In the genomic region with DNA sequence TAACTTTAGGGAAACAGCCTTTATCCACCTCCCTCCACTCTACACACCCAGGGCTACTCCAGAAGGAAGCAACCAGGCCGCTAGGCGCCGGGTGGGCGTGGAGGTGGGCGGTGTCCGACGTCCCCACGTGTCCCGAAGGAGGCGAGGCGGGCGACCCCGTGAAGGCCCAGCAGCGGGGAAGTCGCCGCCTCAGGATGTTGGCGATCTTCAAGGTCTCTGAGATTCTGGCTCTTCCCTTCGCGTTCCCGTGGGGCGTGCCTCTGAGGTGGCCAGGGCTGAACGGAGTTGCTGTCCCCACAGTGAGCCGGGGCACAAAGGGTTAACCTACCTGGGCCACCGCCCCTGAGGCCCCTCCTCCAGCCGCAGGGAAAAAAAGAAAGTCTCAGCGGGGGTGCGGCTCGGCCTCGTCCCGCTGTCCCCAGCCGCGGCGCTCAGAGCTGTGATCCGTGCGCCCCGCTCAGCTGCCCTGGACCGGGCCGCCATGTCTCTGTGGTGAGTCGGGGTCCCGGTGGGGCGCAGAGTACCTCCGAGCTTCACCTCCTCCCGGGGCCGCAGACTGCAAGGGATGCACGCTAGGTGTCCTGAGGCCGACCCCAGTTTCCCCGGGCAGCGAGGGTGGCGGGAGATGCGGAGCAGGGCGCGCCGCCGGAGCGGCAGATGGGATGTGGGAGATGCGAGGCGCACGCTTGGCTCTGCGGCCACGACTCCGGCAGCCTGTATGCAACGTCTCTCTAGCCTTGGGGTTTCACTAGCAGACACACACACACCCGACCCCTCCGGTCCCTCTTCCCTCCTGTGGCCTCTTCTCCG, we compare ENCODE assay signal across 8 mouse cellular contexts. TPM values are rescaled to one million over a fixed set of nuclear protein-coding genes. Genes with fewer than 3 reads are reported as not detected.
DNase-seq lines count a peak whose midpoint lies in the region; ATAC-seq and TF ChIP-seq lines count a peak whose summit lies in the region.

No protein-coding gene starts in this region.

- intact Hi-C loops in gastrocnemius, adult 2 months (cut with DNase I): no loop called here

- no peaks in the 10 kb centered on the region for H3K36me3 ChIP-seq in kidney, adult 2 months (ENCODE audit: control insufficient read depth, insufficient read depth, low read length)
- no peaks in the 10 kb centered on the region for H3K36me3 ChIP-seq in midbrain, embryonic 15.5 days (replicated peaks)
- H3K36me3 ChIP-seq in stomach, postnatal 0 days (ENCODE audit: control insufficient read depth, insufficient read depth, low read length): no peaks in the 10 kb centered on the region; the same call in 1 of the 2 replicates

- no peak overlapping the region for H3K27ac ChIP-seq in gastrocnemius, adult 2 months
- H3K27ac ChIP-seq in kidney, adult 2 months (ENCODE audit: insufficient read depth, low read depth, low read length): no peak overlapping the region
- peak overlapping the region; percentile 57; the same call in 1 of the 2 replicates for H3K27ac ChIP-seq in midbrain, embryonic 15.5 days
- no peak overlapping the region; the same call in 1 of the 2 replicates for H3K27ac ChIP-seq in stomach, postnatal 0 days (replicated peaks)

- peak overlapping the region; percentile 75 for H3K9ac ChIP-seq in midbrain, embryonic 15.5 days
- peak overlapping the region; percentile 43 for H3K9ac ChIP-seq in stomach, postnatal 0 days (ENCODE audit: low read length)

- H3K4me3 ChIP-seq in gastrocnemius, adult 2 months: peak overlapping the region; percentile 67
- H3K4me3 ChIP-seq in kidney, adult 2 months (ENCODE audit: insufficient read depth, low read depth, low read length): peak overlapping the region; percentile 47
- peak overlapping the region; percentile 80 for H3K4me3 ChIP-seq in midbrain, embryonic 15.5 days
- H3K4me3 ChIP-seq in stomach, postnatal 0 days (ENCODE audit: low read depth, low read length): peak overlapping the region; percentile 55

- H3K27me3 ChIP-seq in kidney, adult 2 months (replicated peaks; ENCODE audit: control insufficient read depth, insufficient read depth, low read length): no peaks in the 10 kb centered on the region
- H3K27me3 ChIP-seq in midbrain, embryonic 15.5 days (replicated peaks): peaks cover 30% of the 10 kb centered on the region
- H3K27me3 ChIP-seq in stomach, postnatal 0 days (ENCODE audit: control insufficient read depth, insufficient read depth, low read length): no peaks in the 10 kb centered on the region; the same call in 1 of the 2 replicates

- no peaks in the 10 kb centered on the region for H3K9me3 ChIP-seq in midbrain, embryonic 15.5 days
- no peaks in the 10 kb centered on the region for H3K9me3 ChIP-seq in stomach, postnatal 0 days (ENCODE audit: control insufficient read depth, low read length)

- peak overlapping the region; percentile 97 for H3K4me2 ChIP-seq in midbrain, embryonic 15.5 days
- H3K4me2 ChIP-seq in stomach, postnatal 0 days (replicated peaks; ENCODE audit: low read depth): peak overlapping the region; percentile 90

- peak; percentile 90 for ATAC-seq in midbrain, embryonic 15.5 days (replicated peaks)
- peak; percentile 79 for ATAC-seq in stomach, postnatal 0 days (ENCODE audit: low FRiP score, low TSS enrichment)

- under 1% methylated on average over 61 of the region's 65 CpGs for WGBS in kidney, adult 2 months
- WGBS in midbrain, embryonic 15.5 days: under 1% methylated on average over 62 of the region's 65 CpGs
- under 1% methylated on average over 62 of the region's 65 CpGs for WGBS in stomach, postnatal 0 days

- no peak for TF ChIP-seq CTCF in gastrocnemius, adult 2 months (IDR thresholded peaks at IDR 0.05)
- TF ChIP-seq CTCF in kidney, adult 2 months (conservative IDR thresholded peaks at IDR 0.05; ENCODE audit: insufficient read depth, insufficient read length, low read depth, low read length): no peak
- TF ChIP-seq CTCF in stomach, postnatal 0 days (IDR thresholded peaks at IDR 0.05; ENCODE audit: low read depth): peak; percentile 43

- no peak for TF ChIP-seq EP300 in stomach, postnatal 0 days (optimal IDR thresholded peaks at IDR 0.05)

- peaks cover 22% of the 10 kb centered on the region for H3K4me1 ChIP-seq in kidney, adult 2 months (ENCODE audit: control insufficient read depth, insufficient read depth, low read length)
- H3K4me1 ChIP-seq in midbrain, embryonic 15.5 days: peaks cover 12% of the 10 kb centered on the region
- H3K4me1 ChIP-seq in stomach, postnatal 0 days (replicated peaks; ENCODE audit: control insufficient read depth, insufficient read depth): no peaks in the 10 kb centered on the region

- DNase-seq in gastrocnemius, adult 2 months: peak; percentile 39
- no peak for DNase-seq in gastrocnemius, postnatal 25 days
- peak; percentile 47 to 48 for DNase-seq in cerebellum, postnatal 4 days (ENCODE audit: low spot score in 2 of 2)
- DNase-seq in heart, adult 18-20 months: peak; percentile 33 to 50
- peak; percentile 57 for DNase-seq in kidney, adult 2 months
- DNase-seq in liver: peak; percentile 76
- DNase-seq in stomach, postnatal 0 days (ENCODE audit: low spot score): peak; percentile 85

- no peak for TF ChIP-seq POLR2A in kidney, adult 2 months (IDR thresholded peaks at IDR 0.05; ENCODE audit: low read depth, low read length)

RNA-seq across cellular contexts. Expression of a gene that starts 0.6 kb away (rescaled TPM):
- total RNA-seq in gastrocnemius, adult 2 months (2021): not detected
- not detected for total RNA-seq in gastrocnemius, postnatal 25 days (2021)
- total RNA-seq in heart, adult 18-20 months (2021): under 1 TPM; 0.42 to 0.75 TPM
- polyA plus RNA-seq in kidney, adult 2 months (2012; rRNA removed): 9.6 and 10.8 TPM in 2 replicates
- polyA plus RNA-seq in midbrain, embryonic 15.5 days (2015; fragmentation: Nextera tagmentation; extraction: Ambion mirVana): 7.0 and 8.3 TPM in 2 replicates
- 9.3 and 10.9 TPM in 2 replicates for polyA plus RNA-seq in stomach, postnatal 0 days (2015; fragmentation: Nextera tagmentation; extraction: Ambion mirVana)

RNA-seq across cellular contexts. Expression of a gene that starts 55.9 kb away (rescaled TPM):
- 100 to 1,000 TPM; 102 to 105 TPM for total RNA-seq in gastrocnemius, adult 2 months (2021)
- total RNA-seq in gastrocnemius, postnatal 25 days (2021): 10 to 100 TPM; 84.0 to 88.2 TPM
- 100 to 1,000 TPM; 105 to 113 TPM for total RNA-seq in heart, adult 18-20 months (2021)
- polyA plus RNA-seq in kidney, adult 2 months (2012; rRNA removed): 7.2 and 10.4 TPM in 2 replicates
- 184 and 193 TPM in 2 replicates for polyA plus RNA-seq in midbrain, embryonic 15.5 days (2015; fragmentation: Nextera tagmentation; extraction: Ambion mirVana)
- polyA plus RNA-seq in stomach, postnatal 0 days (2015; fragmentation: Nextera tagmentation; extraction: Ambion mirVana): 198 and 202 TPM in 2 replicates
